Mouse (Mus musculus) urinary bladder, postnatal 25 days (tissue): Measurements from ENCODE around the gene Il33.

ENCODE experiments used
- DNase-seq: peaks from one replicate; pipeline ENCODE4 v3.0.0; 2022; ENCODE audit warnings: low spot score

Il33 gene

DNA sequence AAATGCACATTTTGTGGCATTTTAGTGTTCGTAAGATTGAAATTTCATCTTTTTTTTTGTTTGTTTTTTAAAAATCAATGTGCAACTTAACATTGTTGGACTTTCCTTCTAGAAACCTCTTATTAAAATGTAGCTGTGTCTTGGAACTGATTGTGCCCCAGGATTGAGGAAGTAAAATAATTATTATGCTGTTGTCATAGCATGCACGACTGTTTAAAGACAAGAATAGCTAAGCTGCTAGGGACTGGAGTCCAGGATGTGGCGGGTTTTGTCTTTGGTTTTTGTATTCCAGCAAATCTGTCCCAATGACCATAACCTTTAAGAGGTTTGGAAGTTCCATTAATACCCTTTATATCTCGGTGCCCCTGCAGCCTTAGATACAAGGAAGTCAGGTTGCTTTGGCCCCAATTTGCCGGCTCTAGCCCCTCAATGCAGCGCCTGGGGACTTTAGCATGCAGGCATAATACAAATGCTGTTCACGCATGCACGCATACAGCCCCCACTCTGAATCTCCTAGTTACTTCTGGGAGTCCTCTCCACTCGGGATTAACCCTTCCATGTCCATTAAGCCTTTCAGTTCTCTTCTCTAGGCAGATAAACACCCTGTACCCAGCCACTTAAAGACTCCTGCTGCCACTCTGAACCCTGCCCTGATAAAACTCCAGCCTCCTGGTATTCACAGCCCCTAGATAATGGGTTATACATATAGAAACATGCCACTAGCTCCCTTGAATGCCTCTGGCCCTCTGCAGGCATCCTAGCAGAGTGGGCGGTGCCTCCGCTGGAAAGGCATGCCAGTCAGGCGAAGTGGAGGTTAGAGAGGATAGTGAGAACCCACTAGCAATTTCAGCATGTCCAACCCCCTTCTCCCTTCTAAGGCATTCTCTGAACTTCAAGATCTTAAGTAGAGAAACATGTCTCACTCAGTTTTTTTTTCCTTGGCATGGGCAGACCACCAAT, 75.8 kb downstream of the Il33 start:
- no peak for DNase-seq

DNA sequence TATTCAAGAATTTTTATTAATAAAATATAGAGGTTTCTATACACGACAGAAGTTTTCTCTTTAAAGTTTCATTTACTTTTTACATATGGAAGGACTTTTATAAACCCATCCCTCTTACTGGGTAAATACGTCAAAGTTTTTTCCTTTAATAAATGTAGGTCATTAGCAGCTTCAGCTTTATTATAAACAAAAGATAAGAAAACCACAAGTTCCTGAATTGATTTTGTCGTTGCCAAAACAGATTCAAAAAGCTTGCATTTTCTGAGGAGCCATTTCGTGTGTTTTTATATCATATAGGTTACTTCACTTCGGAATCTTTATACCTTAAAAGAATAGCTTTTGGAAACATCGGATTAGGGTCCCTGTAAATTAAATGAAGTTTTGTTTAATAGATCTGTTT, 76.6 kb downstream of the Il33 start:
- no peak for DNase-seq

DNA sequence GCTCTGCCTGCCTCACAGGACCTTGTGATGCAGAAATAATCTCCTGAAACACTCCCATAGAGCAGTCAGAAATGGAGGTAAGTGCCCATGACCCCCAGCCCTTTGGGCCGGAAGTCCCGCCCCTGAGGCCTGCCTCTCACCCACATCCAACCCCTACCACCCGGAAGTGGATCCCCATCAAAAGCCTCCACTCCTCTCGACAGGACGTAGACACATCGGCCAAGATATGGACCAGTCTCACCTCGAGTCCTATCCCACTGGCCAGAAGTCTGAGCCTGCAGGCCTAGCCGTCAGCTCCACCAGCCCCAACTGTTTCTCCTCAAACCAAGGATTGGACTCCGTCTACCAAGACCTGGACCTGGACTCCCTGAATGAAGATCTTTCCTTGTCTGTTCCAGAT, 78.7 kb downstream of the Il33 start, which contains the start of gene Trpd52l3:
Trpd52l3 (plus strand) TSS at position 170 of the 400 bp plus-strand sequence.
- DNase-seq, result no peak

DNA sequence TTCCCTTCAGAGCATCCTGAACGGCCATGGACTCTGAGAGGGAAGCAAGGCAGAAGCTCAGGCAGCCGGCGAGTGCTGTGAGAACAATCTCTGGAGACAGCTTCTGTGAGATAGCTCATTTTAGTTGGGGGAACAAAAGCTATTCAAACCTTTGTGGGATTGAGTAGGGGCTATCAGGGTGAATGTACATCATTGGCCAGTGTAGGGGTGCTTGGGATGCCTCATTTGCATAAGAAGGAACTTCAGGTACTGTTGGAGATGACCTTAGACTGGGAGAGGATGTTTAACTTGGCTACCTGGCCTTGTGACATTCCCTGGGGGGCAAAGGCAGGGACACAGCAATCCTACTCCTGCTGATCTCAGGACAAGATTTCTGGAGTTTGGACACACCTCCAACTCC, 81.5 kb downstream of the Il33 start:
- no peak for DNase-seq
